Mouse (Mus musculus) small intestine, adult 2 months (tissue): ENCODE data around the gene Atxn7.

ENCODE experiments used
- CTCF ChIP-seq: fragments of 200-500 bp; IDR thresholded peaks from 2 replicates; pipeline ENCODE4 v1.5.1; 2012; ENCODE audit warnings: low read depth, mild to moderate bottlenecking, control low read depth, inconsistent platforms, low read length, moderate library complexity, mixed read lengths; ENCODE audit not compliant: insufficient replicate concordance, insufficient read length; ENCODE audit errors: extremely low read depth
- POLR2A ChIP-seq: fragments of 200-500 bp; IDR thresholded peaks from 2 replicates; pipeline ENCODE4 v1.6.1; 2012; ENCODE audit warnings: low read depth, mild to moderate bottlenecking, control low read depth, inconsistent platforms, low read length, moderate library complexity

GRCm38 (mm10) chr14:14036352-14036751 lies 75.1 kb downstream of the Atxn7 start:
- TF ChIP-seq CTCF (no peak), POLR2A (no peak)
